Mouse (Mus musculus): ENCODE measurements around the gene Galnt17.

DNA sequence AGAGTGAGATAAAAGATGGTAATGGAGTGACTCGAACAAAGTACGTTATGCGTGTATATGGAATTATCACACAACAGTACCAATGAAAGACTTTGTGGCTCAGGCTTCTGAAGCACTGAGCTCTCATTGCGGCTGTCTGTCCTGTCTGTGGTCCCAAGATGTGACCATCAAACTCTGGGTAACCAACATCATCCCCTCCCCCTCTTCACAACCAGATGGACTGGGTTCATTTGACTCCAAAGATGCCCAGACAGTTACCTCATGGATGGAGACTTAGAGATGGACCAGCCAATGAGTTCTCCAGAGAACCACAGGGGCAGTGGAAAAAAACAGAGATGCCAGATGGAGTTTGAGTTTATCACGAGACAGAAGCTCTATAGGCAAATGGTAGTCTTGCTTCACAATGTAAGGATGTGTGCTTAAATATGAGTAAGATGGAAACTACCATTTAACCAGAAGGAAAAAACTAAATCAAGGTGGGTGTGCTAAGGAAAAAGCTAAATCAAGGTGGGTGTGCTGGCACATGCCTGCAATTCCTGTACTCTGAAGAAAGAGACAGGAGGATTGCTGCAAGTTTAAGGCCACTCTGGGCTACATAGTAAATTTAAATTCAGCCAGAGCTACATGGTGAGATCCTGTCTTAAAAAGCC is 190.8 kb downstream of the Galnt17 start:
- no peak for TF ChIP-seq CTCF (IDR thresholded peaks at IDR 0.05; ENCODE audit: low read depth, low read length)
- no peak for TF ChIP-seq POLR2A (IDR thresholded peaks at IDR 0.05; ENCODE audit: extremely low read depth, insufficient read depth, low read length)

Data from liver, adult 2 months (tissue).